Mouse (Mus musculus): Measurements from ENCODE around the gene Leng1.

Leng1 gene

DNA sequence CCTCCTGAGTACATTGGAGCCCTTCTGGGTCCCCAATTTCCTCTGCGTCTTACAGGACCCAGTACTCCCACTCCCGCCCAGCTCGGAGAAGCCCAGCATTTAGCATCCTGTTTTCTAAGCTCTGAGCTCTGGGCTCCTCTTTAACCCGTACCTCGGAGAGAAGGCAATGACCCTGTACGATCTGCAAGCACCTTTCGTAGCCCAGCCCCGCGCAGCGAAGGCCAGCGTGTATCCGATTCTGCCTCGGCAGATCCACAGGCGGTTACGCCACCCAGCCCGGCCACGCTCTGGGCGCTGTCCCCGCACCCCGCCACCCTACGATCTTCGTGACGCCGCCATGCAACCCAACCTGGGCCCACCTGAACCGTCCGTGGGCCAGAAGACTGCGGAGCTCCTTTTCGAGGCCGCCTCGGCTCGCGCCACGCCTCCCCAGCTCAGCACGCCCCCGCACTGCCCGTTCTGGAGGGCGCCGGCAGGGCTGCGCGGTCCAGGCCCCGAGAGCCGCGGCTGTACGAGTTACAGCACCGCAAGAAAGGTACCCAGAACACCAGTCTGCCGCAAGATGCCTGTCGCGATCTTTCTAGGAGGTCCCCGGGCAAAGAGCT, 26.8 kb upstream of the Leng1 start, which contains the start of gene Tsen34:
Gene Tsen34, plus strand, starts transcription at position 482 of the 605 bp plus-strand sequence.
- DNase-seq (ENCODE audit: extremely low spot score), result no peak

DNA sequence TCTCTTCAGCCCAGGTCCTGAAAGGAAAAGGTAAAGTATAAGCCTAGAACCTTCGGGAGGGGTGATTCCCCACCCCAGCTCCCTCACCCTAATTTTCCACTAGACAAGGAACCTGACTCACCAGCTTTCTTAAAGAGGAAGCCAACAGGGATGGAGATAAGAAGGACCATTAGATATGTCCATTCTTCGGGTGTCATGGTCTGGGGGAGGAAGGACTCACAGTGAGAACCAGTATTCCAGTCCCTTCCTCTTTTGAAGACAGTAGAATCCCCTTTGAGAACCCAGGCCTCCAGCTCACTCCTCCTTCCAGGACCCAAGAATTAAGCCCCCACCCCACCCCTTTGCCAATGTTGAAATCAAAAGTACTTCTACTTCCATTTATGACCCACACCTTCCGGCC, 26.3 kb upstream of the Leng1 start:
- DNase-seq (ENCODE audit: extremely low spot score), result no peak

DNA sequence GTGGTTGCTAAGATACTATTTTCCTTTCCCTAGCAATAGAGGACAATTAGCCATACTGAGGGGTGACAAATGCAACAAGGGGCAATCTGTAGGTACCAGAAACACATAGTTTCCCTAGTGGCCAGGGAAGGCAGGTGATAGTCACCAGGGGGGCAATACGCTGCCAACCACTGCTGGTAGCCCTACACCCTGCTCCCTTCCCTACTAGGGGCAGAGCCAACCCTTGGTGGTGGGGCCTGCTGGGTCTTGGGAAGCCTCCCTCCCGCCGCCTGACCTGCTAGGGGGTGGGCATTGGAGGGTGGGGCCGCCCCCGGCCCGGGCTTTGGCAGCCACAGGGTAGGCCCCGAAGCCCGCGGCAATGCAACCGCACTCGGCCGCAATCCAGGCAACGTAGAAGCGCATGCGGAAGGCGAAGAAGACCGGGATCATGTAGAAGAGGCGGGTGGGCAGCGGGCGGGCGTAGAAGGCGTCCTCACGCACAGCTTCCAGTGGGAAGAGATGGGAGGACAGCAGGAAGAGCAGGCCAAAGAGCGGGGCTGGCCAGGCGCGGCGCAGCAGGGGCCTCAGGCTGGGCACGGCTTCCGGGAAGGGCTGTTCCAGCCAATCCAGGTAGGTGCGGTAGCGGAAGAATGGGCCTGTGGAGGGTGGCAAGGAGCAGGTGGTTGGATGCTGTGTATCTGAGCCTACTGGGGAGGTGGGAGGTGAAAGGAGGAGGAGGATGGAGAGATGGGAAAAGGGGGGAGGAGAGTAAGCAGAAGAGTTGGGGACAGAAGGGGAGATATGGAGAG, 20.0 kb upstream of the Leng1 start:
- DNase-seq (ENCODE audit: extremely low spot score), result no peak

DNA sequence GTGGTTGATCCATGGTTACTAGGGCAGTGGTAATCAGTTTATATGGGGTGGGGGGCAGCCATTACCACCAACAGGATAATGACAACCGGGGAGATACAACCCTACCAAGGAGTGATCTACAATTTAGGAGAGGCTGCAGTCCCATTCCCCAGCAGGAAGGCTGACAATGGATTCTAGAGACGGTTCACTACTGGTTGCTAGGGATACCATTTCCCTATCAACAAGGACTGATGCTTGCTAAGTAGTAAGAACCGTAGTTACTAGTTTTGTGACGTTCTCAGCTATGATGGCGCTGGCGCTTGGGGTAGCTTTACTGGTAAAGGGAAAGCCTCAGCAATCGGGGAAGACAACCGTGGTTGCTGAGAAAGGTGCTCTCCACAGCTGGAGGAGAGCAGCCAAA, 19.1 kb upstream of the Leng1 start:
- no peak for DNase-seq (ENCODE audit: extremely low spot score)

DNA sequence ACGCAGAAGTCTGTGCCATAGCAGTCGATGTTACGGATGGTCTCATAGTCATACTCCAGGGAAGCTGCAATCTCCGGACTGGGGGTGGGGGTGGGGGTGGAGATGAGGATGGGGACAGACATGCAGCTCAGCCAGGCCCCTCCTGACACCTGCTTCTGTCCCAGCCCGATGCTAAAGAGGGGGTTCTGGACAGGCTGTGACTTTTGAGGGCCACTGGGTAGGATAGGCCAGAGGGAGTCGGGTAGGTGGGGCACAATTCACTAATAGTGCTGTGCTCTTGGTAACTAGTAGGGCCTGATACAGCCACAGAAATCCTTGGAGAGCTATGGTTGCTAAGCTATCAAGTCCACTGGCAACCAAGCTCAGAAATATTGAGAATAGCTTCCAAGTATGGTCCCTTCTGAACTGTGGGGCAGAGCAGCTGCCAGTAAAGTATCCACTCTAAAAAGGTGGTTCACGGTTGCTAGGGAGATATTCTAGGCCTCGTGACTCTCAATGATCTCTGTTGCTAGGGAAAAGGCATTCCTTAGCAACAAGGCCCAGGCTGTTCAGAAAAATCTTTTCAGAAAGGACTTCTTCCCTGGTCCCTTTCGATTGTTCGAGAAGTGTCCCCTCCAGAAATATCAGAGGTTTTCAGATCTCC, 18.4 kb upstream of the Leng1 start:
- no peak for DNase-seq (ENCODE audit: extremely low spot score)

DNA sequence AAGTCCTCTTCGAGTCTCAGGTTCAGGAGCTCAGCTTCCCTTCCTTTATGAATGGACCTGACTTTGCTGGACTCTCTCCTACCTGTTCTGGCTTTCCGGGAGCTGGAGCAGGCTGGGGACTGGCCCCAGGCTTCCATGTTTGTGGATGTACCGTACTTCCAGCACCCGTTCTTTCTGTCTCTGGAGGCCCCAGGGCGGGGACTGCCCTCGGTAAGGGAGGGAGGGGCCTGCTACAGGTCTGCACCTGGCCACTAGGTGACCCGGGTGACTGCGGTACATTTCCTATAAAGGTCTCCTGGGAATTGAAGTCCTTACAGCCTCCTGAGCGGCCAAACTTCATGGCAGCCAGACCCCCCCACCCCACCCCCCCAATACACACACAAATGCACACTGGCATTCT, 11.7 kb upstream of the Leng1 start, which contains the start of gene Tmc4:
Gene Tmc4, minus strand, starts transcription at position 212 of the 400 bp plus-strand sequence.
- DNase-seq (ENCODE audit: extremely low spot score), result no peak

DNA sequence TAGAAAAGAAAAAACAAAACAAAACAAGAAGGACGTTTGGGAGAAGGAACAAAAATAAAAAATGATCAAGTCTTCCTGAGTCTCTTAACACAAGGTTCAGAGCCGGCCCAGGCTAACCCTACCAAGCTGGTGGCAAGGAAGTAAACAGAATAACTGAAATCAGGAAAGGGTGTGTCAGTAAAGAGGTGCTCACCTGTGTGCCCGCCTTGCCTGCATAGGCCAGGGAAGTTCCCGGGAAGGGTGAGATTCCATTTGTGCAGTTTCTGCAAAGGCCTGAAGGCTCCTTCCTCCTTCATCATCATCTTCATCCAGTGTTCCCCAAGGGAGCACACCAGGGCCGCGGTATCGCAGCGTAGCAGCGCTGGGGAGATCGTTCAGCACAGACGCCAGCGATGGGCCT, 10.7 kb upstream of the Leng1 start:
- no peak for DNase-seq (ENCODE audit: extremely low spot score)

DNA sequence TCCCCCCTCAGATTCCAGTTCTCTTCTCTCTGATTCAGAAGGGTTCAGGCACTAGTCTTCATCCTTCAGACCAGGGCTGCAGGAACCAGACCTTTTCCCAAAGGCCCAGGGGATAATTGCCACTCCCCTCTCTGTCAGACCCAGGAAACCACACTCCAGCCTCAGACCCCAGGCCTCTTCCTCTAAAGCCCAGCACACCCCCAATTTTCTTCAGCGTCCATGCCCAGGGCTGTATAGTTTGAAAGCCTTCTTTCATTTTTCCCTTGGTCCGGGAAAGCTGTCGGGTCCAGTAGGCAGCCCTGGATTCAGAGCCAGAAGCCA, 9.5 kb upstream of the Leng1 start:
- DNase-seq (ENCODE audit: extremely low spot score), result no peak

DNA sequence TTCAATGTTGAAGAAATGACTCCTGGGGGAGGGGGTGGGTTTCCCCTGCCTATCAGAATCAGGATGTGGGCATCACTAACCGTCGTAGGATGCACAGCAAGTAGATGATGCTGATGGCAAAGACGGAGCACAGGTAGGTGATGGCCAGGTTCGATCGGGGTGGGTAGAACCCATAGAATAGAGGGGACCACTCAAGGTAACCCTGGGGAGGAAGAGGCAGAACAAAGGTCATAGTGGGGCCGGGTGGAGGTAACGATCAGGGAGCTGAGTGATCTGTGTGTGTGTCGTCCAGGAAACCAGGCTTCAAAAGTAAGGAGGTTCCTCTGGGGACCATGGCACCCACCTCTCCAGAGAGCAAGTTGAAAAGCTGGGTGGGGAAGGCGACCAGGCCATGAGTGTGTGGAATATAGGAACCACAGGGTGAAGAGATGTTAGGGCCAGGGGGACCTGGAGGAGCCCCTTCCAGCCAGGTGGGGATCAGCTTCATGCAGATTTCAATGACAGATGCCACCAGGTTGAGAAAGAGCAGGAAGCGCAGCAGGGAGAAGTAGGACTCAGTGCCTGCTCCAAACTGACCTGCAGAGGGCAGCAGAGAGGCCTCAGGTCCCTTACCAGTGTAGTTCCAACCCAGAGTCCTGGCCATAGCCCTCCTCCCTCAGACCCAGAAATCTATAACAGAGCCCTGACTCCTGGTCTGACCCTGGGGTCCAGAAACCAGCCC, 9.0 kb upstream of the Leng1 start:
- peak; percentile 63 for DNase-seq (ENCODE audit: extremely low spot score)

DNA sequence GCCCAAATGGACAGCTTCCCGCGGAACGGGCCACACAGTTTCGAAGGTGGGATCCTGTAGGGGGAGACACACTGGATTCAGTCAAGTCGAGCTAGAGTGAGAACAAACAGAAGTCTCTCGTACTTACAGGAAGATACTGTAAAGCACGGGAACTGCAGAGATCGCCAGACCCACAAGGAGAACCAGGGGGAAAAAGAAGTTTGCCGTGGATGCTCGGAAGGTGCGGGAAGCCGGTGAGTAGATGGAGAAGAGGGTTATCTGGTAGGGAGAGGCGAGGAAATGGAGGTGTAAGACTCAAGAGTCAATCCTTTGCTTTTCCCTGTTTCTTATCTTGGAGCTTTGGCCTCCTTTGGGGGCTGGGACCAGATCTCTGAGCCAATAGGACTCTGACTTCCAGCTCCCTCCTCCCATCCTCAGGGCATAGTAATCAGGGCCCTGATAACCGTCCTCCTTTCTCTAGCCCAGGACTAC, 1.3 kb upstream of the Leng1 start:
- peak; percentile 30 for DNase-seq (ENCODE audit: extremely low spot score)

DNA sequence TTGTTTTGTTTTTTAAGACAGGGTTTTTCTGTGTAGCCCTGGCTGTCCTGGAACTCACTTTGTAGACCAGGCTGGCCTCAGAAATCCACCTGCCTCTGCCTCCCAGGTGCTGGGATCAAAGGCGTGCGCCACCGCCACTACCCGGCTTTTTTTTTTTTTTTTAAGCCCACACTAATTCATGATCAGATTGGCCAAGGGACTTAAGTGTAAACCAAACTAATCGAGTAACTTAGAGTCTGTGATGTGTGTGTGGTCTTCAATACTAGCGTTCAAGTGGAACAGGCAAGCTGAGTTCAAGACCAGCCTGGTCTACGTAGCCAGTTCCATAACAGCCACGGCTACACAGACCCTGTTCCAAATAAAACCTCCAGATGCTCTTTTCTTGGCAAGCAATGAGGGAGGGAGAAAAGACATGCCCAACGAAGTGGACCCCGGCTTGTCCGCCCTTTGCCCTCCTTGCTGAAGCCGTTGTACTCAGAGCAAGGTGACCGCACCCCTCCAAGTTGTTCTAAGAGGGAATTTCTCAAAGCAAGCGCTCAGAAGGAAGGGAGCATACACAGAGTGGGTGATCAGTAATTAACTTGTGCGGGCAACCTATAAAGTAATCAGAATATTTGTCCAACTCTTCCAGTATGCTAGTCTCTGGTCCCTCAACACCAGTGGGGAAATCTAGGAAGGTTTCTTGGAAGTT, 971 bp downstream of the Leng1 start:
- no peak for DNase-seq (ENCODE audit: extremely low spot score)

DNA sequence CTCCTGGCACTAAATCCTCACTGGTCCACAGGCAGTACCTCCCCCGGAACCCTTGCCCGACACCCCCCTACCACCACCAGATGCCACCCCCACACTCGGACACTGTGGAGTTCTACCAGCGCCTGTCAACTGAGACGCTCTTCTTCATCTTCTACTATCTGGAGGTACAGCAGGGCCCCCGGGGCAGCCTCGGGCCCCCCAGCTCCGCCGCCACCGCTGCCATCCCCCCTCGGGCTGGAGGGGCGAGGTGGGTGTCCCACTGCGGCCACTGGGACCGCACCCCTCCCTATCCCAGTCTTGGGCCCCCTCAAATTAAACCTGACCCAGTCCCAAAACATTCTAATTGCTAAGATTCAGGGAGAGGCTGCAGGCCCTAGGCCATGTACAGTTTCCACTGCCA, 7.1 kb downstream of the Leng1 start:
- no peak for DNase-seq (ENCODE audit: extremely low spot score)

DNA sequence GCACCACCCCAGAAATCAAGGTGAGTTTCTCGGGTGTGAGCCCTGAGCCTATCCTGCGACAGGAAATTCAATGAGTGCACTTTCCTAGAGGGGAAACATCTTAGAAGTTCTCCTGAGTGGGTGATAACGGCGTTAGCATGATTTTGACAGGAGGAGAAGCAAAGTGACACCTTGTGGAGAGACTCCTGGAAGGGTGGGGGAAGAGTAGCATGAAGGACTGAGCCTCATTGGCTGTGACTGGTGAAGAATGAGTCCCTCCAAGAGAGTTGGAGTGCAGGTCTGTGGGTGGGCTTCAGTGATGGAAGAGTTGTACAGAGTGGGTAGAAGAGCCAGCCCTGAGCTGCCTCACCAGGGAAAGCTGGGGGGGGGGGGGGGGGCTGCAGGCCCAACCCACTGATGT, 8.7 kb downstream of the Leng1 start:
- no peak for DNase-seq (ENCODE audit: extremely low spot score)

DNA sequence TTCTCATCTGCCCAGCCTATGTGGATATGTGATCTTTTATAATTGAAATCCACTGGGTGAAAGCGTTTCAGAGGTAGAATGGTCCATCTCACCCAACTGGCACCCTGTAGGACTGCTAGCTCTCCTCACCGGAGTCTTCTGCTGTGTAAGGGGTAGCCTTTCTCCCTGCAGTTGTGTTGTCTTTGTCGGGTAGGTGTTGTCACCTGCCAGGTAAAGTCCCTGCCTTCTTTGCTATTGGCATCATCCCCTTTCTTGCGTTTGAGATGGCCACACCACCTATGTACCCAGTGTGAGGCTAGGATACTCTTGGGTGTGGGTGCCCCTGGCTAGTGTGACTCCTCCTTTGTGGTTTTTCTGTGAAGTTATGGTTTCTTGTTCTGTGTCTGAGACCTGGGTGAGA, 19.0 kb downstream of the Leng1 start:
- DNase-seq (ENCODE audit: extremely low spot score), result no peak

DNA sequence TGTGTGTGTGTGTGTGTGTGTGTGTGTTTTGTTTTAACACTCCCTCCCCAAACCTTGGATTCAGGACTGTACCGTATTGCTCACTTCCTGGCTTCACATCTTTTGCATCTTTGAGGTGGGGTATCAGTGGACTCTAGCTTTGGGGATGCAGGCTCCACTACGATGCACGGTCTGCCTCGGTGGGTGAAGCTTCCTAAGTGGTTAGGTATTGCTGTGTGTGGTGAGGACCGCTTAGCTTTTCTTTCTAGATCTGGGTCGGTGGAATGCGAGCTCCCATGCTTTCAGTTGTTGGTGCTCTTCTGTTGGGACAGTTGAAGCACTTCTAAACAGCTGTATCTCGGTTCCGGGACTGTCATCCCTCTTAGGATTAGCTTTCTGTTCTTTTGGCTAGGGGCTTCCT, 19.5 kb downstream of the Leng1 start:
- DNase-seq (ENCODE audit: extremely low spot score), result no peak

DNA sequence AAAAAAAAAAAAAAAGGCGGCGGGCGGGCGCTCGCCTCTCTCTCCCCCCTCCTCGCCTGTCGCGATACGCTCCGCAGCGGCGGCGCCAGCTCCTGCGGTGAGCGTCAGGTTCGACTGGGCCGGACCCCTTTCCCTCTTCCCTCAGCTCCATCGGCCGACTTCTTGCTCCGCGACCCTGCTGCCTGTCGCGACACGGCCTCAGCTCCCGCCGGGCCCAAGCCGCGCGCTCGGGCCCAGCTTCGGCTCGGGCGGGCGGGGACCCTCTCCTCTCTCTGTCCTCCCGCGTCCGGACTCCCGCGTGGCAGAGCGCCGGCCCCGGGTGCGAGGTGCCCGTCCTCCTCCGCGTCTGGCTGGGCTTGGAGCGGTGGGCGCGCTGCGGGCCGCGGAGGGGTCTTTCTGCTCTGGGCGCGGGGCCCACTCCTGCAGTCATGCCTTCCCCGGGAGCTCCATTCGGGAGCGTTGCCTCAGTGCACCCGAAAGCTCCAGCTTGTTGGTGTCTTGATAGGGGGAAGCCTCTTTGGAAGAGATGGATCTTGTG, 20.1 kb downstream of the Leng1 start:
- DNase-seq (ENCODE audit: extremely low spot score), result no peak

DNA sequence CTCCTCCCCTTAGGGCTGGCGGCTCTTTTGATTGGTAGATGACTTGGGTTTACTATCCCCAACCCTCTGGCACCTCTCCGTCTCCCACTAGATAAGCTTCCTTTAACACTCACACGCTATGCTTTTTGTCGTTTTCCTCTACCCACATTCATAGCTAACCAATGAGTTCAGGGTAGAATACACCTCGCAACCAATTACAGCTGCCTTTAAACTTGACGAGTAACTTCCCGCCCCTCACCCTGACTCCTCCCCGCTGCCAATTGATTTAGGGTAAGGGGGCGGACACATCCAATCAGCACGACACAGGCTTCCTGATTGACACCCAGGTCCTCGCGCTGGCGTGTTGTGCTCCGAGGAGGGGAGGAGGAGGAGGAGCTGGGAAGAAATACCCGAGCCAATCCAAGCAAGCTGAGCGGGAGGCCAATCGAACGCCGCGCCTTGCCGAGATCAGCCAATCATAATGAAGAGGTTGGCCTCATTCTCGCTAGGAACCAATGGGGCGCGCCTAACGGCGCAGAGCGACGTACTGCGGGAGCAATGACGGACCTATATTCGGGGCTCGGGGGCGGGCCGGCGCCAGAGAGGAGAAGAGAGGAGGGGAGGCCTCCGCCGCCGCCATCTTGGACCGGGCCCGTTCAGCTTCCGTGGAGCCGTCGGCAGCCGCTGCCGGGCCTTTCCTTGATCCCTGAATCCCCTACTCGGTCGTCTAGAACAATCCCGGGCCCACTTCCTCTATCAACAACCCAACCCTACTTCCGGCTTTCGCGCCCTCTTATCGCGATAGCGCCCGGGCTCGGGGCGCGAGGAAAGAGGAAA, 20.8 kb downstream of the Leng1 start, which contains the start of gene Cnot3:
Gene Cnot3, plus strand, starts transcription at position 597 of the 816 bp plus-strand sequence.
- peak; percentile 96 for DNase-seq (ENCODE audit: extremely low spot score)

DNA sequence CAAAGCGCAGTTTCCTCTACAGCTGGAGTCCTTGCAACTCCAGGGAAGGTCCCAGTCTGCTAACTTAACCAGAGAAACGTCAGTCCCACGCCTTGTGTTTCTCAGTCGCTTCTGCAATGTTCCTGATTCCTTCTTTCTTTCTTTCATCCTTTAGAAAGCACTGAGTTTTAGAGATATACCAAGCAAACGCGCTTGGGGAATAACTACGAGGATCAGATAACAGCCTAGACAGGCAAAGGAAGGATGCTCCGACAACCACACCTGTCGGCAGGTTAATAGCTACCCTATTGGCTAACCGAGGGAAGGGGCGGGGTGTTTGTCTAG, 21.3 kb downstream of the Leng1 start:
- DNase-seq (ENCODE audit: extremely low spot score), result no peak

DNA sequence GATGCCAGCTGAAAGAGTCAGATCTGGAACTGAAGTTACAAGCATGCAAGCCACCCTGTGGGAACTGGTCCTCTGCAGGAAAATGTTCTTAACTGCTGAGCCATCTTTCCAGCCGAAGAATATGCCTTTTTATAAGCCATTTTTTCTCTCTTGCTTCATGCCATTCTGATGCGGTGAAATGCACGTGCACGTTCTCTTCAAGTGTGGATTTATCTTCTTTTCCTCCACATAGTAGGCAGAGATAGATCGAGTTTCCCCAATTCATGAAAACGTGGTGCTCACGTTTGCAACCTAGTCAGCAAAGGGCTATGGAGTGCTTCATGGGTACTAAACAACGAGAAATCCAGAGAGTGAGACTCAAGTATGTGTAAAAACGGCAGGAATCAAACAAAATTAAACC, 21.8 kb downstream of the Leng1 start:
- DNase-seq (ENCODE audit: extremely low spot score), result no peak

DNA sequence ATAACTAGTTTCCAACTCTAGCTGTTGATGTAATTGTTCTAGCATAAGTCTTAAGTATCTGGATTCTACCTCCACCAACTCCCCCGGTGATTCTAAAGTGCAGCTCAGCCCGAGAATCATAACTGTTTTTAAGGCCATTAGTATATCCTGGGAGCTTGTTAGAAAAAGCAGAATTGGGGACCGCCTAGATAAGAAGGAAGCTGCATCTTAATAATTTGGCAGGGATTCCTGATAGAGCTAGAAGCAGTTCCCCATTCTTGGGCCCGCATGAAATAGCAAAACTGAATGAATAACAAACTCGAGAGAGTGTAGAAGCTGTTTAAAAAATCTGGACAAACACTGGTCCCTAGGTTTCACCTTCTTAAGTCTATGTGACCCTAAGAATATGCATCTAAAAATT, 22.2 kb downstream of the Leng1 start:
- no peak for DNase-seq (ENCODE audit: extremely low spot score)

DNA sequence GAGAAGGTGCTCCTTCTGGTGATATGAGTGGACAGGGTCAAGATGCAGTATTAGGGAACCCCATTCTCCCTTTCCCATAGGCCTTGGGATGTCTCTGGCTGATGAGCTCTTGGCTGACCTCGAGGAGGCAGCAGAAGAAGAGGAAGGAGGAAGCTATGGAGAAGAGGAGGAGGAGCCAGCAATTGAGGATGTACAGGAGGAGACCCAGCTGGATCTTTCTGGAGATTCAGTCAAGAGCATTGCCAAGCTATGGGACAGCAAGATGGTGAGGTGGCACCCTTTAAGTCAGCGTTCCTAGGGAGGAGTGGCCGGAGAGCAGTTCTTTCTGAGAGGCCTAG, 35.2 kb downstream of the Leng1 start:
- no peak for DNase-seq (ENCODE audit: extremely low spot score)

Measured in embryo, embryonic 9.5 days (tissue).